Mouse (Mus musculus) C2C12 (cell line): ENCODE results near the gene Qpctl. TPM values are rescaled to one million over a fixed set of nuclear protein-coding genes. Genes with fewer than 3 reads are reported as not detected.

Experiments used
- H3K27me3 ChIP-seq: one replicate; pipeline ENCODE4 v1.6.1; 2011; ENCODE audit not compliant: control insufficient read depth, insufficient read depth, insufficient read length
- H3K36me3 ChIP-seq: one replicate; pipeline ENCODE4 v1.6.1; 2011; ENCODE audit not compliant: control insufficient read depth, insufficient read depth
- H3K4me3 ChIP-seq: one replicate; pipeline ENCODE4 v1.5.1; 2011; ENCODE audit warnings: mild to moderate bottlenecking, control low read depth; ENCODE audit not compliant: poor library complexity, insufficient read depth, severe bottlenecking
- H3K79me2 ChIP-seq: one replicate; pipeline ENCODE4 v1.6.1; 2011; ENCODE audit not compliant: control insufficient read depth, insufficient read depth
- H3K79me3 ChIP-seq: one replicate; pipeline ENCODE4 v1.6.1; 2011; ENCODE audit warnings: low read depth, control low read depth
- H3ac ChIP-seq: one replicate; pipeline ENCODE3; 2011; ENCODE audit warnings: low read depth; ENCODE audit not compliant: control insufficient read depth, insufficient read length
- CEBPB ChIP-seq: IDR thresholded peaks from one replicate; pipeline ENCODE4 v1.6.1; 2011; ENCODE audit warnings: low read depth, mild to moderate bottlenecking, control low read depth, moderate library complexity
- CTCF ChIP-seq: IDR thresholded peaks from one replicate; pipeline ENCODE4 v1.5.1; 2011; ENCODE audit not compliant: control insufficient read depth, insufficient read depth, insufficient read length
- FOSL1 ChIP-seq: IDR thresholded peaks from one replicate; pipeline ENCODE4 v1.8.0; 2011; ENCODE audit warnings: mild to moderate bottlenecking, low read length; ENCODE audit not compliant: poor library complexity, insufficient read depth, severe bottlenecking
- MAX ChIP-seq: IDR thresholded peaks from one replicate; pipeline ENCODE4 v1.6.1; 2011; ENCODE audit warnings: mild to moderate bottlenecking, control low read depth
- MYOD1 ChIP-seq: IDR thresholded peaks from one replicate; pipeline ENCODE4 v1.6.1; 2011; ENCODE audit warnings: low read depth; ENCODE audit not compliant: control insufficient read depth, insufficient read length
- MYOG ChIP-seq: IDR thresholded peaks from one replicate; pipeline ENCODE4 v1.6.1; 2011; ENCODE audit not compliant: control insufficient read depth, insufficient read length; ENCODE audit errors: extremely low read depth
- USF1 ChIP-seq: IDR thresholded peaks from one replicate; pipeline ENCODE4 v1.6.1; 2011; ENCODE audit warnings: low read depth, mild to moderate bottlenecking, control low read depth, moderate library complexity
- polyA plus RNA-seq: library from polyadenylated mRNA; unstranded; fragments of >200 nt; fragmentation: generic; extraction: Trizol; gene quantifications from one replicate; pipeline ENCODE4 v1.2.1, GENCODE M21; 2012; ENCODE audit warnings: missing spikeins

Qpctl gene
- polyA plus RNA-seq, 1 experiment: 12.3 TPM

DNA sequence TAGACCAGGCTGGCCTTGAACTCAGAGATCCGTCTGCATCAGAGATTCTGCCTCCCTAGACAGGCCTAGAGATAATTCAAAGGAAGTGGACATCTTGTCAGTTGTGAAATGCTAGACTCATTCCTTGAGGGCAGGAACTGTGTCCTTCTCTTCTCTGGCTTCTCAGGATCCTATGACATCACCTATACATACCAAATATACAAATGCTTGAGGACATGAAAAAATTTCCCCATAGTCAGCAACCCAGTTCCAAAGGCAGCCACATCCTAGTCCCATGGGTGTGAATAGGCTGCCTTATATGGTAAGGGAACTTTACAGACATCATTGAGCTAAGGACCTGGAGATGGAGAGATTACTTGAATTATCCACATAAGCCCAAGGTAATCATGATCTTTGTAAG lies 39.5 kb downstream of the Qpctl start:
- Histone ChIP-seq H3K4me3 (no peak overlapping the region), H3K79me3 (no peaks in the 10 kb centered on the region), H3K27me3 (peaks cover 17% of the 10 kb centered on the region), H3ac (no peak overlapping the region), H3K79me2 (no peaks in the 10 kb centered on the region), H3K36me3 (no peaks in the 10 kb centered on the region)
- TF ChIP-seq MYOD1 (no peak), MYOG (no peak), FOSL1 (no peak), CTCF (no peak), CEBPB (no peak), USF1 (no peak), MAX (no peak)

DNA sequence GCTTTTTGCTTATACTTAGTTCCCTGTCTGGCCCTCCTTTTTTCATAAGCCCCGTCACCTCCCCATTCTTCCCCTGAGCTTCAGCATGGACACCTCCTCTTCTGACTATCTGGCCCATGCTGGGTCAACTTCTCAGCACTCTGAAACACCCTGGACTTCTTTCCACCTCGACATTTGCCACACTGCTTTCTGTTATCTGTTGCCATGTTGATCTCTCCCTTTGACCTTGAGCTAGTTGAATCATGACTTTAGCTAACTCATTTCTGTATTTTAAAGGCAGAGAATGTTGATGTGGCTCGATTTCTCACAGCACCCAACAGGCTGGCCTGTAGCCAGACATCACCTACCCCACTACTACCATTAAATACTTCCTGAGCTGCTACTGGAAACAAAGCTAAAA lies 41.7 kb downstream of the Qpctl start:
- Histone ChIP-seq H3K36me3 (no peaks in the 10 kb centered on the region), H3K27me3 (peaks cover 15% of the 10 kb centered on the region), H3ac (no peak overlapping the region), H3K4me3 (no peak overlapping the region), H3K79me2 (no peaks in the 10 kb centered on the region), H3K79me3 (no peaks in the 10 kb centered on the region)
- TF ChIP-seq MYOG (no peak), FOSL1 (no peak), CTCF (no peak), MYOD1 (no peak), MAX (no peak), CEBPB (no peak), USF1 (no peak)

DNA sequence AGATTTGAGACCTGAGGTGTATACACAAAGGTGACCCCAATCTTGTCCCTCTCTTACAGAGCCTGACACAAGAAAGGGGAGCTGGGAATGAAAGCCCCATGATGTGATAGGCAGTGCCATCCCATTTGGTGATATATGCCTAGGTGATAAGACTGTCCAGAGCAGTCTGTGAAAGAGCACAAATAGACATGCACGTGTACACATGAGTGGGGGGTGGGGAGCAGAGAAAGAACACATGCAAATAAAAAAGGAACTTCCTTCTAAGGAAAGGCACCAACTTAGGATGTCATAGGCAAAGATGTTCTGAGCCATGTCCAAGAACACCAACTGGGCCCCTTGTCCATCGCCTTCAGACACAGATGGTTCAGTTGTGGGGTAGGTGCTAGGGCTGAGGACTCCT lies 44.6 kb downstream of the Qpctl start:
- H3K79me3 ChIP-seq: no peaks in the 10 kb centered on the region
- TF ChIP-seq CEBPB: no peak
- TF ChIP-seq USF1: no peak
- no peak for TF ChIP-seq FOSL1
- no peak for TF ChIP-seq MYOD1
- TF ChIP-seq CTCF: no peak
- no peak for TF ChIP-seq MAX
- peaks cover 14% of the 10 kb centered on the region for H3K27me3 ChIP-seq
- H3ac ChIP-seq: no peak overlapping the region
- H3K36me3 ChIP-seq: no peaks in the 10 kb centered on the region
- H3K79me2 ChIP-seq: no peaks in the 10 kb centered on the region
- H3K4me3 ChIP-seq: no peak overlapping the region

DNA sequence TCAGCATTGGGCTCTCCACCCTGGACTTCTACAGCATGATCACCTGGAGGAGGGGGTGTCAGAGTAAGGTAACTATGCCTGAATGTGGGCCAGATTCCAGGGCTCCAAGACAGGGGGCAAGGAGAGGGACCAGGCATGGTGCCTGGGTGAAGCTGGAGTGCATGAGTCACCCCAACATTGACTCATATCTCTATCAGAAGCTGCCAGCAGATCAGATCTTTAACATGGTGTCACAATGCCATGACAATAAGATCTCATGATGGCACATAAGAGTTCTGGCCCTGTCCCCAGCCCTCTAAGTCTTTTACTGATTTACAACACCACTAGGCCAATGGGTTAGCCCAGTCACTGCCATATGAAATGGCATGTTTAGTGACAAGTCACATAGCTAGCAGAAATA lies 45.4 kb downstream of the Qpctl start:
- no peaks in the 10 kb centered on the region for H3K79me2 ChIP-seq
- H3K36me3 ChIP-seq: no peaks in the 10 kb centered on the region
- H3K4me3 ChIP-seq: no peak overlapping the region
- H3ac ChIP-seq: no peak overlapping the region
- no peaks in the 10 kb centered on the region for H3K79me3 ChIP-seq
- peaks cover 14% of the 10 kb centered on the region for H3K27me3 ChIP-seq
- TF ChIP-seq MAX (no peak), CEBPB (no peak), CTCF (no peak), MYOG (no peak), FOSL1 (no peak), MYOD1 (no peak), USF1 (no peak)

GRCm38 (mm10) chr7:19100290-19100689 lies 48.8 kb downstream of the Qpctl start:
- H3ac ChIP-seq: no peak overlapping the region
- no peak overlapping the region for H3K4me3 ChIP-seq
- H3K36me3 ChIP-seq: no peaks in the 10 kb centered on the region
- peaks cover 4% of the 10 kb centered on the region for H3K27me3 ChIP-seq
- no peak for TF ChIP-seq USF1
- no peaks in the 10 kb centered on the region for H3K79me3 ChIP-seq
- no peaks in the 10 kb centered on the region for H3K79me2 ChIP-seq

DNA sequence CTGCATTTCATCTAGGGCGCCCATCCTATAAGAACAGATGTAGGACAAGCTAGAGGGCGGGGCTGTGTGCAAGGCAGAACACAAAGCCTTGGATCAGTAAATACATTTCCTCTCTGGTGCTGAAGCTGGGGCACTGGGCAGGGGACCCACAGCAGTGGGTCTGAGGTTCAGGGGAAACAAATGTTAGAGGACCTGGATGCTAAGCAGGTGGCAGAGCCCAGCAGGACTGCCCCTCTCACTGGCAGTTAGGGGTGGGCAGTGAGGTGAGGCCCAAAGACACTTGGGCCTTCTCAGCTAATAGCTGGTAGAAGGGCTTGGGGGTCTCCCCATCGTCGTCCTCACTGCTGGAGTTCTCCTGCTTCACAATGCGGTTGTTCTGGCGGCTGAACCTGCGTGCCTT lies 50.3 kb downstream of the Qpctl start:
- no peak overlapping the region for H3K4me3 ChIP-seq
- no peak overlapping the region for H3ac ChIP-seq
- TF ChIP-seq USF1 (no peak), MYOD1 (no peak), MAX (no peak), MYOG (no peak), CEBPB (no peak)
- no peaks in the 10 kb centered on the region for H3K79me2 ChIP-seq
- H3K27me3 ChIP-seq: no peaks in the 10 kb centered on the region
- no peaks in the 10 kb centered on the region for H3K79me3 ChIP-seq
- H3K36me3 ChIP-seq: no peaks in the 10 kb centered on the region
